Mouse (Mus musculus) embryo, embryonic 11 days (tissue): ENCODE measurements around the gene Ppcs.

Experiments
- DNase-seq: peaks from one replicate; pipeline ENCODE4 v3.0.0-alpha.2; 2015

Ppcs gene

DNA sequence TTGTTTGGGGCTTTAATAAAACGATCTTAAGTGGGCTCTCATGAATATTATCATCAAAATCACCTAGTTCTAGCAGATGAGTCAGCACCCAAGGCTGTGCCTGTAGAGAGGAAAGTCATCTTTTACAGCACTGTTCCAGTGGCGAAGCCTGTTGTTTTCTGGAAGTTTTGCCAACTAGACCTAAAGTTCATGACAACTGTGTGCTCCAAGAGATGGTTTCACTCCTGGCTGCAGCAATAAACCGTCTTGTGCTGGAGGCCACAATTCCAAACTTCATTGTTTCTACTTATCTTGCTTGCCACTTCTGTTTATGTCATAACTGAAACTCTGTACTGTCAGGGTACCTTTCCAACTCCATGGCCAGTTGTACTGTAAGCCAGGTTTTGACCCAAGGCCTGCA is 5.0 kb downstream of the Ppcs start:
- no peak for DNase-seq

DNA sequence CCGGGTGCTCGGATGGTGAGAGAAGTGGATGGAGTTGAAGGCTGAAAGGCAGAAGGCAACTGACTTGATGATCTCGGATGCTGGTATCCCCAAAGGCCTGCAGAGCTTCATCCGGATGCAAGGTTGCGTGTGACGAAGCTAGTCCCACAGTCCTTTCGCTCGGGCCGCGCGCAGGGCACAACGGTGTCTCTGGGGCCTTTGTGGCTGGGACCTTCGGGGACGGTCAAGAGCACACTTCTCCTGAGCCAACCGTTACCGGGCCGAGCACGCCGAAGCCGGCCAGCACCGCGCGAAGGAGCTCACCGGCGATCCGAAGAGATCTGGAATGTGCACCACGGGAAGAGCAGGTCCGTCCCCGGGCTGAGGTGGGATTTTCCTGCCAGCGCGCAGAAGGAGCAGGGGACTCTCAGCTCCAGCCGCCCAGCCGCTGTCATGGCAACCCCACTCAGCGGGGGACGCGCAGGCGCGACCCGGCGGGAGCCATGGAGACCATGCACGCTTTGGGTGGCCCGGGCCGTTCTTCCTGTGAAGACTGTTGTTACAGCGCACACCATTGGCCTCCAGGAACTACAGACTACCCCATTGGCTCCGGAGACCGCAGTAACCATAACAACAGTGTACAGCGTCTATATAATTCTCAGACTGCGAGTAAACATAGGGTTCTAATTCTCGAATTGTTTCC is 7.0 kb downstream of the Ppcs start, which contains the start of gene Ccdc30:
Gene Ccdc30, minus strand, starts transcription at position 450 of the 682 bp plus-strand sequence.
- peak; percentile 97 for DNase-seq

DNA sequence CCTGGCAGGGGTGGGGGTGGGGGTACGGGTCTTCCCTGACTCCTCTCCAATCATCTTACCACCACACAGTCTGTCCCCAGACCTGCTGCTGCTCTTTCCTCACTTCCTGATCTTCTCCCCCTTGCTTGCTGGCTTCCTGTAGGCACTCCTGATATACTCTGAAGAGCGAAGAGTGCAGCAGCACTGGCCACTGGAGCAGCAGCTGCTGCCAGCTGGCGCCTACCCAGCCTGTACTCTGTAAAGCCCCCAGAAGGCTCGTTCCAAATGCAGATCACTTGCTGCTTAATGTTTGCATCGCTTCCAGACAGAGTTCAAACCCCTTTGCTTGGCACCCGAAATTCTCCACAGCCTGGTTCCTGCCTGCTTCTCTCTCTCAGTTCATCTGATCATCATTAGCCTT is 9.4 kb downstream of the Ppcs start:
- no peak for DNase-seq

DNA sequence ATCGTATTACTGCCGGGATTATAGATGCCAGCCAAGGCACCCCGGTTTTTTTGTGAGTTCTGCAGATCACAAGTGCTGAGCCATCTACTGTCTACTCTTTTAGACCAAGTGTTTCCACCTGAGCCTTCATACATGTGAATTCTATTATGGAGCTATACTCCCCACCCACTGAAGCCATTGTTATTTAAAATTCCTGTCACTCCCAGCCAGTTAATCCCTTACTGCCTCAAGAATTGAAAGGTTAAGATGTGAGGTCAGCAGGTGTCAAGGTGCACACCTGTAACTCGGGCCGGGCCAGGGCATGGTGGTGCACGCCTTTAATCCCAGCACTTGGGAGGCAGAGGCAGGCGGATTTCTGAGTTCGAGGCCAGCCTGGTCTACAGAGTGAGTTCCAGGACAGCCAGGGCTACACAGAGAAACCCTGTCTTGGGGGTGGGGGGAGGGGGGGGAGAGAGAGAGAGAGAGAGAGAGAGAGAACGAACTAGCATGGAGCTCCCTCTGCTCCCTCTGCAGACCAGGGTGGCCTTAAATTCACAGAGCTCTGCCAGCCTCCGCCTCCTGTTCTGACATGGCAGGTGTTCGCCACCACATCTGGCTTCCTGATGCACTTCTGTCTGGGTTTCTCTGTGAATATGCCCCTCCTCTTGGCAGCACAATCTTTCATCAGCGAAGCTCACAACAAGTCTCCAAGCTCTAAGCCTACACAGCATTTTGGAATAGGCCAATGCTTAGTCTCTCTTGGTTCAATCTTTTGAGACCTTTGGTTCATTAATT is 10.2 kb downstream of the Ppcs start:
- no peak for DNase-seq

DNA sequence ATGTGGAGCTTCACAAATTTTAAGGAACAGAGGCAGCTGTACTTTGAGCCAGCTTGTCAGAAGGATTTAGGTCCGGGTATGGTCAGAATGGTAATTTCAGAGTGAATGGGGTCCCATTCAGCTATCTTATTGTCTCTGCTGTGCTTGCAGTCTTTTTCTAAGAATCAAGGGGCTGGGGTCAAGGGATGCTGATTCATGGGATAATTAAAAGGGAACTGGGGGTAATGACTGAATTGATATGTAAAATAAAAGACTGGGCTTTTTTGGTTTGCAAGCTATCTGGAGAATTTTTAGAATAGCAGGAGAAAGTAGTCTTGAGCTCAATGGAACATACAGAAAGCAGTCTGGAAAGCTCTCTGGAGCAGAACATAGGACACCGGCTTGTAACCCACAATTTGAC is 18.8 kb downstream of the Ppcs start:
- no peak for DNase-seq

DNA sequence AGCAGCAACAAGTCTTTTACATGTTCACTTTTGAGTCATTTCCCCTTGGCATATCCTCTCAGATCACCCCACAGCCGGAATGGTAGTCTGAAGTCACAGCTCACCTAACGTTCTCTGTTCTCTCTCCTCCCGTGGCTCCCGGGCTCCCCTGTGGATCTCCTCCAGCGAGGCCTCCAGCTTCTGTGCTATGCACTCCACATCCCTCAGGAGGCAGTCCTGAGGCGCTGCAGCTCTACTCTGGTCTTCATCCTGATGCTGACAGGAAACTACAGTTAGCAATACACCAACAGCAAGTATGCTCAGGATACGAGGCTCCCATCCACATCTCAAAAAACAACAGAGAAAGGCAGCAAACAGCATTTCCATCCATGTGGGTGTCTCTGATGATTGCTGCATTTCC is 21.3 kb downstream of the Ppcs start:
- no peak for DNase-seq

DNA sequence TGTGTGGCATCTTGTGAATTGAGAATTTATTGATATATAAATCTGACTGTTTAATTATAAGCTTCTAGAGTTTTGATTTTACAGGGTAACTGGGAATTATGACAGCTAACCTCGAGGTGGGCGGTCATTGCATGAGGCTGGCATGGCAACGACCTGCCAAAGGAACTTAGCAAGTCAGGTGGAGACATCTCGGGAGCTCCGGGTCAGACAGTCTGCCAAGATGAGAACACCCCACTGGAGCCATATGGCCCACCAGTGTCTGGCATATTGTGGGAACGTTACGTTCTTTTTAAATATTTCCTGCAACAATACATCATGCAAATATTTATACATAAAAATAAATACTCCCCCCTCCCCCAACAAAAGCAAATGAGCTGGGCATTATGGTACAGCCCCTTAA is 23.5 kb downstream of the Ppcs start:
- DNase-seq, result no peak

DNA sequence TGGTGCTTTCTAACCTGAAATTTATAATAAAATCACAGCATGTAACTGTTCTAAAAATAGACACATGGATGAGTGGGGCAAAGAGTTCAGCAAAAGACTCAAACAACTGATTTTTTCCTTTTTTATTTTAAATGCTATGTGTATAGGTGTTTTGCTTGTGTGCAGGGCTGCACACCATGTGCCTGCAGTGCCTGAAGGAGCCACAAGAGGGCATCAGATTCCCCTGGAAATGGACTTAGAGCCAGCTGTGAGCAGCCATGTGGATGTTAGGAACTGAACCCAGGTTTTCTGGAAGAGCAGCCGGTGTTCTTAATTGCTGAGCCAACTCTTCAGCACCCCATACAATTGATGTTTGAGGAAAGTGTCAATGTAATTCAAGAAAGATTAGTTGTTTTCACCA is 31.9 kb downstream of the Ppcs start:
- DNase-seq, result peak; percentile 36

DNA sequence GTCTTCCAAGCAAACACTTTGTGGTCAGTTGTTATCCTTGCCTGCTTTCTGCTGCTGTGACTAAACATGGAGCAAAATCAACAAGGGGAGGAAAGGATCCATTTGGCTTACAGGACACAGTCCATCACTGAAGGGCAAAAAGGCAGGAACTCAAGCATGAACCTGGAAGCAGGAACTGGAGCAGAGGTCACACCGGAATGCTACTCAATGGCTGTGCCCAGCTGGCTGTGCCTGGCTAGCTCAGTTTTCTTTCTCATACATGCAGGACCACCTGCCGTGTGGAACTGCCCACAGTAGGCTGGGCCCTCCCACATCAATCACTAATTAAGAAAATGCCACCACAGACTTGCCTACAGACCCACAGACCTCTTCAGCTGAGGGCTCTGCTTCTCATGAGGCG is 33.0 kb downstream of the Ppcs start:
- no peak for DNase-seq

DNA sequence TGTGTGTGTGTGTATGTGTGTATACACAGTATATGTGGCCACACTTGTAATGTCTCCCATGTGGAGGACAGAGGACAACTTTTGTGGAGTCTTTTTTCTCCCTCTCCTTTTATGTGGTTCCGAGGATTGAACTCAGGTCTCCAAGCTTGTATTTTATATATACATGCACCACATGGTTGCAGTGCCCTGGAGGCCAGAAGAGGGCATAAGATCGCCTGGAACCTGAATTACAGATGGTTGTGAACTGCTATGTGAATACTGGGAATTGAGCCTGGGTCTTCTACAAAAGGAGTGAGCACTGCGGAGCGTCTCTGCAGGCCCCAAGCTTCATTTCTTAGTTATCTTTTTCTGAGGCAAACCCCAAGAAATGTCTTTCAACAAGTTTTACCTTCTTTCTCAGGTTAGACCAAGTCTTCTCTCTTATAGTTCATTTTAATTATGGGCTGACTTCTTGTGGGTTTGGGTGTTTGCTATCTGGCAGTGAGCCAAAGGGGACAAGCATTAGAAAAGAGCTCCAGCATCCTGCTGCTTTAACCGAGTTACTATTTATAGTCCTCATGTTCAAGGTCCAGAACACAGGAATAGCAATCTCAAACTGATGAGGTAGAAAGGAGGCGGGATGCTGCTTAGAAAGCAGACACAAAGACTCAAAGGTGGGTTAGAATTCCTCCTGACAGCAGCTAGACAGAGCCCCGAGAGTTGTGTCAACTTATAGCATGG is 40.6 kb downstream of the Ppcs start:
- no peak for DNase-seq

DNA sequence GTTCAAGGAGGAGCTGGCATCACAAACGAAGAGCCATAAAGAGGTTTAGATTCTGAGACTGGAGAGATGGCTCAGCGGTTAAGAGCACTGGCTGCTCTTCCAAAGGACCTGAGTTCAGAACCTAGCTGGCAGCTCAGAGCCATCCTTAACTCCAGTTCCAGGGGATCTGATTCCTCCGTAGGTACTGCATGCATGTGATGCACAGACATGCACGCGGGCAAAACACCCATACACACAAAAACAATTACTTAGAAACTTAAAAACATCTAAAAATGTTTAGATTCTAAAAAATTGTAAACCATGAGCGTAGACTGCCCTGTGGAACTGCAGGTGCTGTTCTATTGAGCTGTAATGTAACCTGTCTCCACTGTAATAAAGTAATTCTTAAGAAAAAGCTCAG is 52.8 kb downstream of the Ppcs start:
- no peak for DNase-seq
